ENCODE assay signal across 8 mouse cellular contexts in genomic region chr4:89294091-89294485, GRCm38 (mm10). TPM values are rescaled to one million over a fixed set of nuclear protein-coding genes. Genes with fewer than 3 reads are reported as not detected.
DNase-seq lines count a peak whose midpoint lies in the region; ATAC-seq and TF ChIP-seq lines count a peak whose summit lies in the region.

No protein-coding gene starts in this region.

- peak overlapping the region; percentile 94 for H3K4me3 ChIP-seq in lung, adult 2 months (replicated peaks; ENCODE audit: extremely low read depth, low read depth, low read length)
- H3K4me3 ChIP-seq in embryonic fibroblast, embryonic 13.5 days (ENCODE audit: insufficient read depth, low read length), result peak overlapping the region; percentile 79
- H3K4me3 ChIP-seq in intestine, postnatal 0 days (ENCODE audit: low read depth, low read length), result peak overlapping the region; percentile 69
- peak overlapping the region; percentile 51 for H3K4me3 ChIP-seq in neural tube, embryonic 15.5 days (replicated peaks)

- peaks cover 89% of the 10 kb centered on the region for H3K27me3 ChIP-seq in intestine, postnatal 0 days (replicated peaks; ENCODE audit: control insufficient read depth, insufficient read depth, low read length)
- peaks cover 87% of the 10 kb centered on the region for H3K27me3 ChIP-seq in neural tube, embryonic 15.5 days (replicated peaks)

- peaks cover 6% of the 10 kb centered on the region; the same call in 1 of the 2 replicates for H3K4me1 ChIP-seq in lung, adult 2 months (ENCODE audit: control insufficient read depth, insufficient read depth, low read length)
- H3K4me1 ChIP-seq in embryonic fibroblast, embryonic 13.5 days (ENCODE audit: control insufficient read depth, insufficient read depth, low read length), result peaks cover 2% of the 10 kb centered on the region; the same call in 1 of the 2 replicates
- no peaks in the 10 kb centered on the region for H3K4me1 ChIP-seq in intestine, postnatal 0 days (replicated peaks; ENCODE audit: control insufficient read depth, insufficient read depth, low read length)
- peaks cover 17% of the 10 kb centered on the region for H3K4me1 ChIP-seq in neural tube, embryonic 15.5 days

- TF ChIP-seq POLR2A in lung, adult 2 months (IDR thresholded peaks at IDR 0.05; ENCODE audit: borderline replicate concordance, extremely low read depth, low read depth, low read length), result no peak
- no peak for TF ChIP-seq POLR2A in embryonic fibroblast, embryonic 13.5 days (IDR thresholded peaks at IDR 0.05; ENCODE audit: low read depth, low read length)

- 0 out of 2 replicates have a peak overlapping the region, but pooled peaks have one; percentile 37 for H3K9ac ChIP-seq in intestine, postnatal 0 days (ENCODE audit: low read depth, low read length)
- H3K9ac ChIP-seq in neural tube, embryonic 15.5 days (replicated peaks), result no peak overlapping the region

- no peak overlapping the region for H3K27ac ChIP-seq in embryonic fibroblast, embryonic 13.5 days (ENCODE audit: insufficient read depth, low read length)
- H3K27ac ChIP-seq in intestine, postnatal 0 days (ENCODE audit: low read depth, low read length), result no peak overlapping the region
- no peak overlapping the region for H3K27ac ChIP-seq in neural tube, embryonic 15.5 days (replicated peaks)

- WGBS in lung, adult 2 months, result 10% methylated on average over 26 of the region's 26 CpGs
- 1% methylated on average over 26 of the region's 26 CpGs for WGBS in intestine, postnatal 0 days
- under 1% methylated on average over 26 of the region's 26 CpGs for WGBS in neural tube, embryonic 15.5 days

- no peak for ATAC-seq in intestine, postnatal 0 days
- ATAC-seq in neural tube, embryonic 15.5 days (ENCODE audit: low FRiP score), result 0 out of 2 replicates have a peak, but pooled peaks have one; percentile 19

- TF ChIP-seq CTCF in lung, adult 2 months (IDR thresholded peaks at IDR 0.05; ENCODE audit: insufficient read depth, low read length), result no peak
- TF ChIP-seq CTCF in embryonic fibroblast, embryonic 13.5 days (IDR thresholded peaks at IDR 0.05; ENCODE audit: borderline replicate concordance, insufficient read depth, low read length), result no peak
- TF ChIP-seq CTCF in intestine, postnatal 0 days (IDR thresholded peaks at IDR 0.05; ENCODE audit: low read depth), result no peak

- no peak for DNase-seq in lung, adult 2 months
- no peak for DNase-seq in lung, postnatal 14 days
- DNase-seq in layer of hippocampus, postnatal 14 days (ENCODE audit: low spot score in 2 of 2), result no peak
- DNase-seq in adrenal gland, adult 2 months, result no peak
- no peak for DNase-seq in kidney, adult 8-10 months

- no peaks in the 10 kb centered on the region for H3K9me3 ChIP-seq in intestine, postnatal 0 days (ENCODE audit: control insufficient read depth)
- H3K9me3 ChIP-seq in neural tube, embryonic 15.5 days (replicated peaks), result no peaks in the 10 kb centered on the region

- H3K36me3 ChIP-seq in intestine, postnatal 0 days (ENCODE audit: control insufficient read depth, insufficient read depth), result no peaks in the 10 kb centered on the region
- H3K36me3 ChIP-seq in neural tube, embryonic 15.5 days, result no peaks in the 10 kb centered on the region

- H3K4me2 ChIP-seq in intestine, postnatal 0 days (replicated peaks; ENCODE audit: low read depth), result peak overlapping the region; percentile 95
- peak overlapping the region; percentile 71 for H3K4me2 ChIP-seq in neural tube, embryonic 15.5 days

RNA-seq across cellular contexts. Expression of gene Cdkn2a, which starts 0.4 kb away (rescaled TPM):
- 5.1 and 12.3 TPM in 2 replicates for polyA plus RNA-seq in lung, adult 2 months (2012; rRNA removed)
- polyA plus RNA-seq in embryonic fibroblast, embryonic 13.5 days (2011; ENCODE audit: insufficient read length, low read depth, missing spikeins), result 59.5 and 119 TPM in 2 replicates
- polyA plus RNA-seq in intestine, postnatal 0 days (2015; fragmentation: Nextera tagmentation; extraction: Ambion mirVana), result not detected in 2 replicates
- not detected in 2 replicates for polyA plus RNA-seq in neural tube, embryonic 15.5 days (2015; fragmentation: Nextera tagmentation; extraction: Ambion mirVana)
- total RNA-seq in layer of hippocampus, postnatal 14 days (2021), result under 1 TPM in 1 of 2 experiments, not detected in 1; 0.51 TPM
- 1 to 10 TPM; 2.1 to 3.4 TPM for total RNA-seq in adrenal gland, adult 2 months (2021)
- polyA plus RNA-seq in adrenal gland, adult 2 months (2012; rRNA removed), result 9.4 and 10.3 TPM in 2 replicates

RNA-seq across cellular contexts. Expression of gene Cdkn2b, which starts 16.8 kb away (rescaled TPM):
- polyA plus RNA-seq in lung, adult 2 months (2012; rRNA removed), result 67.3 and 73.6 TPM in 2 replicates
- polyA plus RNA-seq in embryonic fibroblast, embryonic 13.5 days (2011; ENCODE audit: insufficient read length, low read depth, missing spikeins), result 49.1 and 74.6 TPM in 2 replicates
- polyA plus RNA-seq in intestine, postnatal 0 days (2015; fragmentation: Nextera tagmentation; extraction: Ambion mirVana), result 65.6 and 67.2 TPM in 2 replicates
- 0.93 and 2.3 TPM in 2 replicates for polyA plus RNA-seq in neural tube, embryonic 15.5 days (2015; fragmentation: Nextera tagmentation; extraction: Ambion mirVana)
- 1 to 10 TPM; 2.1 to 3.1 TPM for total RNA-seq in layer of hippocampus, postnatal 14 days (2021)
- 10 to 100 TPM in 1 of 2 experiments, 1 to 10 TPM in 1; 6.8 to 10.3 TPM for total RNA-seq in adrenal gland, adult 2 months (2021)
- polyA plus RNA-seq in adrenal gland, adult 2 months (2012; rRNA removed), result 13.6 and 20.7 TPM in 2 replicates
